Mouse (Mus musculus) urinary bladder, postnatal 0 days (tissue): ENCODE measurements around the gene Tc2n. TPM values are rescaled to one million over a fixed set of nuclear protein-coding genes. Genes with fewer than 3 reads are reported as not detected.

Source experiments
- polyA plus RNA-seq: library from polyadenylated mRNA; unstranded; fragments of >200 nt; fragmentation: Nextera tagmentation; extraction: Ambion mirVana; gene quantifications from 2 replicates; pipeline ENCODE4 v1.2.1, GENCODE M21; 2015

The Tc2n gene
- 0.73 and 0.82 TPM in 2 replicates for polyA plus RNA-seq

GRCm38 (mm10) chr12:101718054-101718754 lies at the start of gene Tc2n:
Gene Tc2n (minus strand): TSS chr12:101718523.

Other genes with a start within 250 kb of the Tc2n start
- gene Fbln5, start 100.5 kb upstream of the Tc2n start, polyA plus RNA-seq = 135 and 165 TPM in 2 replicates
- 19.5 and 26.2 TPM in 2 replicates for gene Trip11, start 194.7 kb upstream of the Tc2n start, polyA plus RNA-seq
- gene Atxn3, start 239.7 kb upstream of the Tc2n start, polyA plus RNA-seq = 10.2 and 11.6 TPM in 2 replicates